Mouse (Mus musculus) adipocyte (in vitro differentiated cells): ENCODE results near the gene Bmper.

Experiments used
- DNase-seq: peaks from one replicate; pipeline ENCODE4 v3.0.0-alpha.2; 2016; ENCODE audit warnings: low spot score

The Bmper gene

GRCm38 (mm10) chr9:23436751-23437150 lies 213.9 kb downstream of the Bmper start:
- peak; percentile 91 for DNase-seq

- no peak for DNase-seq
These were observed 215.8 kb downstream of the Bmper start for GRCm38 (mm10) chr9:23438662-23439061.

- DNase-seq = no peak
These were observed 219.3 kb downstream of the Bmper start for GRCm38 (mm10) chr9:23442168-23442567.

GRCm38 (mm10) chr9:23444975-23445374 lies 222.1 kb downstream of the Bmper start:
- DNase-seq = no peak

DNA sequence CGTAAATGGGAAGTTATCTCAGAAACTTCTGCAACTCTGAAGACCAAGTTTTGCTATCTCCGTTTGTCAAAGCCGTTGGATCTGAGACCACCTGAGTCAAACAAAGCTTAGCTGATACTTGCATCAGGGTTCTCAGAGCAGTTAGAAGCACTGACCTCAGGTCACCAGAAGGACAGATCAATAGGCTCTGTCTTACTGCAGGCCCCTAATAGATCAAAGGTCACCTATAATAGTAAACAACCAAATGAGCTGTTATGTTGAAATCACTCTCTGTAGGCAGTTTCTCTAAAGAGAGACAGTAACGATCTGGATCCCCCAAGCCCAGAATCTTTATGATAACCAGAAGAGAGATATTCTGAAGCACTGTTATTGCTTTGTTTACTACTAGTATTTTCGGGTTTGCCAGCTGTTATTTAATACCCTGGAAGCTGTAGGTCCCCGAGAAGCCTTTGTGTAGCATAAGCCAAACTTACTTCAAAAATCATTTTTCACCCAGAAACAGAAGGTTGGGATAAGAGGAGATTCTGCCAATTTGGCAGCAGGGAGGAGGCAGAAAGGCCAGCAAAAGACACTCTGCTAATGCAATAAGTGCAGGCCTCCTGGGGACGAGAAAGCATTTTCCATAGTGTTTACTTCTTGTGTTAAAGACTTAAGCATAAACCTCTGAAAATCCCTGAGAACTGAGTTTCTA lies 224.5 kb downstream of the Bmper start:
- DNase-seq = peak; percentile 88

- no peak for DNase-seq
These were observed 230.4 kb downstream of the Bmper start for GRCm38 (mm10) chr9:23453309-23453708.

- no peak for DNase-seq
These were observed 234.3 kb downstream of the Bmper start for GRCm38 (mm10) chr9:23457186-23457585.

DNA sequence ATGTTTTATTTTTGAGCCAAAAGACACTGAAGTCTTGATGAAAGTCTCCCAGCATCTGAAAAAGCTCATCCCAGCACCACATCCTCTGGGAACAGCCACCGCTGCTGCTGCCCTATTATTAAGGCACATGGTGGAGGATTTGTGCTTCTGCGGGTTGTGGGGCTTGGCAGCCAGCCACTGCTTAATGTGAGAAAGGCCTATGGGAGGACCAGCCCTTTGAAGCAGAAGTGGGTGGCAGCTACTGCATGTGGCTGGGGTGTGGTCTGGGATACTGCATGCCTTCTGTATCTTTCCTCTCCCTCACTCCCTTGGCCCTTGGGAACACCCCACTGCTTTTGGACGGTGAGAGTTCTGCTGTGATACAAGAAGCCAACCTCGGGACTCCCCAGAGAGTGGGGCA lies 237.8 kb downstream of the Bmper start:
- DNase-seq = no peak

DNA sequence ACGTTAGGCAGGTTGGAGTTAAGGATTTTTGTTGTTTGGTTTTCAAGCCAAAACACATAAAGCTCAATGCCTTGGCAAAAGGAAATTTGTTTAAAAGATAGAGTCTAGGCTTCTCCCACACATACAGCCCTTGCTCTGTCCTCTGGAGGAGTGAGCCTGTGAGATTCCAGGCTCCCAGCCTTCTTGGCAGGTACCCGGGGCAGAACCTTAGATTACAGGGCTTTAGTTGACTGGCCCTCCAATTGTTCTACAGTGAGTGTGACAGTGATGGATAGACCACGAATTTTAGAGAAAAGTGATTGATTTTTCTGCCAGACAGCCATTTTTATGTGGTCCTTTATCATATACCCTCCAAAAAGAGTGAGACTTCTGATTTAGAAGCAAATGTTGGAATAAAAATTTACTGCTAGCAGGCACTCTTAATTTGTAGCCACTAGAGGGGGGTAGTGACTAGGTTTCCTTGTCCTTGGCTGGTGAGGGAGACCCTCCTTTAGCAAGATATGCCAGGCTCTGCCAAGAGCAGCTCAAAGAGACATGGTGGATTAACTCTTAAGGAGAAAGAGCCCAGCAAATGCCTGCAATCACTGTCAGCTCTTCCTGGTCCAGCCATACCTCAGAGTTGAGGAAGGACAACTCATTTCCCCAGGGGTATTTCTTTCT lies 240.2 kb downstream of the Bmper start:
- DNase-seq = peak; percentile 55

DNA sequence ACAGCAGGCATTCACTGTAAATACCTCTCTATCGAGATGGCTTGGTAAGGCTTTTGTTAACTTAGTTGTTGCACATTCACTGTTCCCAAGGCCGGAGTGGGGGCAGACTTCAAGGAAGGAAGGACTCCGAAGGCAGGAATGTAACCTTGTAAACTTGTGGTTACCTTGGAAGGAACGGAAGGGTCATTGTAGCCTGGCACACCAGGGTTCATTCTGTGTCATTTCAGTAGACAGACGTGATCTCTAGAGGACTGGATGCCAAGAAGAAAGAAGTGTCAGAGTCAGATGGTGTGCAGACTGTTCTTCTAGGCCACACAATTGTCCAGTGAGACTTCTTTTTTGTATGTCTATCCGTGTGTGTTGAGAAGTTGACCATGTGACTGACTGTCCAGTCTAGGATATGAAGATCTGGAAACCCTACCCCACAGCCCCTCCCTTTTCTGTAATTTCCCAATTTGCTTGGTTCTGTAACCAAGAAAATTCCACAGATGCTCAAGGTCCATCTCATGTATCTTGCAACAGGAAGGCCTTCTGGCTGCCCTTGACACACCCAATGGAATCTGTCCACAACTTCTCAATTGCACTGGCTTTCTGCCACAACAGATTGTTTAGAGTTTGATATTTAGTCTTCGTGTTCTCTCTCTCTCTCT lies 242.2 kb downstream of the Bmper start:
- DNase-seq = peak; percentile 54

GRCm38 (mm10) chr9:23469886-23470285 lies 247.0 kb downstream of the Bmper start:
- DNase-seq = peak; percentile 21

- DNase-seq = no peak
These were observed 263.0 kb downstream of the Bmper start for GRCm38 (mm10) chr9:23485851-23486250.

DNA sequence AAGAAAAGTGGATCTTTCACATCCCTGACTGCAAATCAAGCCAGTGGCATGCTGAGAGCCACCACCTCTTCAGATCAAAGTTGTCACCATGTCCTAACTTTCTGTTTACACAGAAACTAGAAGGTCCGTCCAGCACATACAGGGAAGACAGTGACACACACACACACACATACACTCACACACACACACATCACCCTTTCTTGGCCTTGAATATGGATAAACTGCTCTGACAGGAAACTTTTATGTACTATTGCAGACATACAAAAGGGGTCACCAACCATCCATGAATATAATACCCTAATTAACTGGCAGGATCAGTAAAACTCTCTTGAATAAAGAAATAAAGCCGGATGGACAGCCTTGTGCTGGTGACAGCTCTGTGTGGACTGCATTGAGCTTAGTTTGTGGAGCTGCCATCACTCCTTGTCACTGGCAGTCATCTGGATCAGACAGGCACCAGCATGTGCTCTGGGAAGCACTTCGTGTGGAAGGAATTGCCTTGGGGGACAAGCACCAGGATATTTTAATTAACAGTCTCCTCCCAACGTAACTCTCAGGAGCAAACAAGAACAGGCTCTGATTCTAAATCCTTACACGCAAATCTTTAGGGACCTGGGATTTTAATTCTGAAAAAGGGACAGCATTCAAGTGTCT lies 264.0 kb downstream of the Bmper start:
- no peak for DNase-seq

DNA sequence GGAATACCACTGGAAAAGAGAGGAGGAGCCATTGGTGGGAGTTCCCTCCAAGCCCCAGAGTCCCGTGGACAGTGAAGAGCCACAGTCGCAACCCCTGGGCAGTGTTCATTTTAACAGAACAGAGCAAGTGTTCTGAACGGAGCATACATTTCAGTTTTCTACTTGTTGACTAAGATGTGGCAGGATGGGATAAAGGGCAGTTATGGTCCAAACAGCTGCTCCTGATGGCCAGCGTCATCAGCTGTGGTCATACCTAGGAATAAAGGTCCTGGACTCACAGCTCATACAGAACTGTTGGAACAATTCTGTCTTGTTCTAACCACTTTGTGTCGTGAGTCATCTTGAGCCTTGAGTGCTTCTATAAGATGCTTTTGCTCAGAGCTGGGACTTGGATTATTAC lies 265.4 kb downstream of the Bmper start:
- DNase-seq = no peak

GRCm38 (mm10) chr9:23495400-23495799 lies 272.5 kb downstream of the Bmper start:
- DNase-seq = no peak

DNA sequence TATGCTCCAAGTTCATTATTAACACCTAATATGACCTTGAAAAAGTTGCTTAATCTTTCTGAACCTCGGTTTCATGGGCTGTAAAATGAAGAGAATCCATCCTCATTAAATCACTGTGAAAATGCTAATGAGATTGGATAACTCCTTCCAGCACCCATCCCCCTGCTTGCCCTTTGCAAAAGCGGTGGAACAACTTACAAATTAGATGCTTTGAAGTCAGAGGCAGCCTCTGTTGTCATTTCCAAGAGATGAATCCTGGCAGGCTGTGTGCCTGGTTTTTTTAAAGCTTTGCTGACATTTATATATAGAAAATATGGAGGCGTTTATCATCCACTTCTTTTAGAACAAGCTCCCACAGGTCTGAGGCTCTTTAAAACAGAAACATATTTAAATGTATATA lies 274.8 kb downstream of the Bmper start:
- DNase-seq = no peak

GRCm38 (mm10) chr9:23533870-23534269 lies 311.0 kb downstream of the Bmper start:
- peak; percentile 8 for DNase-seq
